Mouse (Mus musculus): ENCODE results near the gene Gm17387. TPM values are rescaled to one million over a fixed set of nuclear protein-coding genes. Genes with fewer than 3 reads are reported as not detected.
"Not testable (repeated sequence)": the region's sequence is repeated elsewhere in the genome, so short reads cannot be mapped to it uniquely, and the experiment has no call there.

Gm17387 gene
- polyA plus RNA-seq, 1 experiment from 2014 or later, result not detected

GRCm38 (mm10) chr7:141010593-141010992 is 18.3 kb upstream of the Gm17387 start, which contains the start of gene Ifitm3:
Gene Ifitm3, minus strand, starts transcription at chr7:141010770.
- DNase-seq (peak; percentile 47), ATAC-seq (no peak)
- peaks cover 40% of the 10 kb centered on the region for H3K4me1 ChIP-seq (ENCODE audit: insufficient read depth)
- WGBS (ENCODE audit: insufficient replicate concordance), result 13% methylated on average over 10 of the region's 10 CpGs
- peak within 1 kb of the TSS; percentile 64 for H3K9ac ChIP-seq (replicated peaks)
- no peaks in the 10 kb centered on the region for H3K27me3 ChIP-seq (ENCODE audit: insufficient read depth, low read length)
- TF ChIP-seq CTCF (IDR thresholded peaks at IDR 0.05; ENCODE audit: low read depth) (no peak), EP300 (IDR thresholded peaks at IDR 0.05; ENCODE audit: low read depth) (no peak)
- H3K36me3 ChIP-seq (replicated peaks; ENCODE audit: insufficient read depth, low read length), result no peaks in the 10 kb centered on the region
- peak within 1 kb of the TSS; percentile 87 for H3K27ac ChIP-seq (ENCODE audit: low read depth)
- no peaks in the 10 kb centered on the region for H3K9me3 ChIP-seq (ENCODE audit: low read length)
- H3K4me3 ChIP-seq (ENCODE audit: low read depth, low read length), result peak within 1 kb of the TSS; percentile 52
- H3K4me2 ChIP-seq (ENCODE audit: low read depth, low read length), result peak within 1 kb of the TSS; percentile 62

- DNase-seq, result peak; percentile 21
- no peaks in the 10 kb centered on the region for H3K9me3 ChIP-seq (ENCODE audit: low read length)
- peak overlapping the region; percentile 52; the same call in 1 of the 2 replicates for H3K4me3 ChIP-seq (ENCODE audit: low read depth, low read length)
- TF ChIP-seq EP300 (IDR thresholded peaks at IDR 0.05; ENCODE audit: low read depth) (no peak), CTCF (IDR thresholded peaks at IDR 0.05; ENCODE audit: low read depth) (no peak)
- ATAC-seq, result peak; percentile 20; the same call in 1 of the 2 replicates
- peak overlapping the region; percentile 62 for H3K4me2 ChIP-seq (ENCODE audit: low read depth, low read length)
- peaks cover 40% of the 10 kb centered on the region for H3K4me1 ChIP-seq (ENCODE audit: insufficient read depth)
- WGBS (ENCODE audit: insufficient replicate concordance), result 64% methylated on average over 7 of the region's 7 CpGs
- peak overlapping the region; percentile 87 for H3K27ac ChIP-seq (ENCODE audit: low read depth)
- peak overlapping the region; percentile 64 for H3K9ac ChIP-seq (replicated peaks)
- no peaks in the 10 kb centered on the region for H3K36me3 ChIP-seq (replicated peaks; ENCODE audit: insufficient read depth, low read length)
- no peaks in the 10 kb centered on the region for H3K27me3 ChIP-seq (ENCODE audit: insufficient read depth, low read length)
These were observed 17.6 kb upstream of the Gm17387 start for GRCm38 (mm10) chr7:141011238-141011770.

- H3K27me3 ChIP-seq (ENCODE audit: insufficient read depth, low read length), result no peaks in the 10 kb centered on the region
- H3K27ac ChIP-seq (ENCODE audit: low read depth), result peak overlapping the region; percentile 56
- peak overlapping the region; percentile 39 for H3K4me3 ChIP-seq (ENCODE audit: low read depth, low read length)
- DNase-seq, result peak; percentile 46
- H3K9me3 ChIP-seq (ENCODE audit: low read length), result no peaks in the 10 kb centered on the region
- H3K9ac ChIP-seq (replicated peaks), result no peak overlapping the region
- H3K4me1 ChIP-seq (ENCODE audit: insufficient read depth), result peaks cover 8% of the 10 kb centered on the region
- ATAC-seq, result peak; percentile 50
- WGBS (ENCODE audit: insufficient replicate concordance), result 66% methylated on average over 10 of the region's 10 CpGs
- no peak for TF ChIP-seq CTCF (IDR thresholded peaks at IDR 0.05; ENCODE audit: low read depth)
- no peak for TF ChIP-seq EP300 (IDR thresholded peaks at IDR 0.05; ENCODE audit: low read depth)
- peak overlapping the region; percentile 35; the same call in 1 of the 2 replicates for H3K4me2 ChIP-seq (ENCODE audit: low read depth, low read length)
- H3K36me3 ChIP-seq (replicated peaks; ENCODE audit: insufficient read depth, low read length), result no peaks in the 10 kb centered on the region
These were observed 11.9 kb upstream of the Gm17387 start for GRCm38 (mm10) chr7:141016707-141017697.

- H3K9ac ChIP-seq (replicated peaks); H3K36me3 ChIP-seq (replicated peaks; ENCODE audit: insufficient read depth, low read length); H3K4me1 ChIP-seq (ENCODE audit: insufficient read depth); DNase-seq; H3K27me3 ChIP-seq (ENCODE audit: insufficient read depth, low read length); H3K9me3 ChIP-seq (ENCODE audit: low read length): not testable (repeated sequence)
- Histone ChIP-seq H3K4me3 (ENCODE audit: low read depth, low read length) (peak within 1 kb of the TSS; percentile 39; the same call in 1 of the 2 replicates), H3K27ac (ENCODE audit: low read depth) (peak within 1 kb of the TSS; percentile 57), H3K4me2 (ENCODE audit: low read depth, low read length) (peak within 1 kb of the TSS; percentile 35; the same call in 1 of the 2 replicates)
- ATAC-seq, result 0 out of 2 replicates have a peak, but pooled peaks have one; percentile 2
- 87% methylated on average over 1 of the region's 1 CpGs for WGBS (ENCODE audit: insufficient replicate concordance)
These were observed 11.1 kb upstream of the Gm17387 start, which contains the start of gene Ifitm6 for GRCm38 (mm10) chr7:141017824-141018223. Gene Ifitm6, minus strand, starts transcription at chr7:141017924.

- Histone ChIP-seq H3K9me3 (ENCODE audit: low read length) (no peaks in the 10 kb centered on the region), H3K36me3 (replicated peaks; ENCODE audit: insufficient read depth, low read length) (no peaks in the 10 kb centered on the region), H3K4me2 (ENCODE audit: low read depth, low read length) (no peak overlapping the region), H3K9ac (replicated peaks) (no peak overlapping the region), H3K4me3 (ENCODE audit: low read depth, low read length) (no peak overlapping the region), H3K27ac (ENCODE audit: low read depth) (no peak overlapping the region), H3K4me1 (ENCODE audit: insufficient read depth) (no peaks in the 10 kb centered on the region), H3K27me3 (ENCODE audit: insufficient read depth, low read length) (no peaks in the 10 kb centered on the region)
- no peak for TF ChIP-seq EP300 (IDR thresholded peaks at IDR 0.05; ENCODE audit: low read depth)
- no peak for TF ChIP-seq CTCF (IDR thresholded peaks at IDR 0.05; ENCODE audit: low read depth)
- ATAC-seq, result no peak
- DNase-seq, result no peak
- whole genome bisulfite sequencing (ENCODE audit: insufficient replicate concordance), result 86% methylated on average over 5 of the region's 5 CpGs
These were observed 9.9 kb upstream of the Gm17387 start for GRCm38 (mm10) chr7:141019028-141019427.

All from liver, postnatal 0 days (tissue).